Mouse (Mus musculus) intestine, embryonic 15.5 days (tissue): ENCODE data around the gene Tmed1. TPM values are rescaled to one million over a fixed set of nuclear protein-coding genes. Genes with fewer than 3 reads are reported as not detected.
"Not testable (repeated sequence)": the region's sequence is repeated elsewhere in the genome, so short reads cannot be mapped to it uniquely, and the experiment has no call there.

Experiments used
- ATAC-seq: fragments of 200-750 bp; cut with Nextera tagmentation; 2 replicates; pipeline ENCODE4 v1.8.0; 2017; ENCODE audit warnings: moderate TSS enrichment, moderate library complexity
- H3K27ac ChIP-seq: fragments of 300-500 bp; sonication (generic); 2 replicates; pipeline ENCODE4 v1.5.1; 2015; ENCODE audit warnings: mild to moderate bottlenecking, inconsistent platforms
- H3K27me3 ChIP-seq: fragments of 300-500 bp; sonication (generic); replicated peaks from 2 replicates; pipeline ENCODE4 v1.6.1; 2015; ENCODE audit warnings: inconsistent platforms
- H3K36me3 ChIP-seq: fragments of 300-500 bp; sonication (generic); 2 replicates; pipeline ENCODE4 v1.6.1; 2015; ENCODE audit warnings: inconsistent platforms
- H3K4me1 ChIP-seq: fragments of 300-500 bp; sonication (generic); replicated peaks from 2 replicates; pipeline ENCODE4 v1.6.1; 2015; ENCODE audit warnings: inconsistent platforms
- H3K4me2 ChIP-seq: fragments of 300-500 bp; sonication (generic); replicated peaks from 2 replicates; pipeline ENCODE4 v1.6.1; 2015; ENCODE audit warnings: mild to moderate bottlenecking, inconsistent platforms
- H3K4me3 ChIP-seq: fragments of 300-500 bp; sonication (generic); replicated peaks from 2 replicates; pipeline ENCODE4 v1.5.1; 2015; ENCODE audit warnings: inconsistent platforms
- H3K9ac ChIP-seq: fragments of 300-500 bp; sonication (generic); 2 replicates; pipeline ENCODE4 v1.6.1; 2015; ENCODE audit warnings: inconsistent platforms
- H3K9me3 ChIP-seq: fragments of 300-500 bp; sonication (generic); 2 replicates; pipeline ENCODE4 v1.6.1; 2016; ENCODE audit warnings: inconsistent platforms
- WGBS: fragments of 180-500 bp; shearing (Covaris S2); methylation state at CpG from one replicate; pipeline ENCODE4 v1.1.7; 2015; 5-methylcytosine and 5-hydroxymethylcytosine counted together
- polyA plus RNA-seq: library from polyadenylated mRNA; unstranded; fragments of >200 nt; fragmentation: Nextera tagmentation; extraction: Ambion mirVana; gene quantifications from 2 replicates; pipeline ENCODE4 v1.2.1, GENCODE M21; 2015

The Tmed1 gene
- polyA plus RNA-seq, 1 experiment from 2014 or later: 77.7 TPM

GRCm38 (mm10) chr9:21494726-21495125 lies 15.3 kb downstream of the Tmed1 start:
- 80% methylated on average over 9 of the region's 9 CpGs for WGBS

GRCm38 (mm10) chr9:21493907-21494306 lies 16.1 kb downstream of the Tmed1 start:
- Histone ChIP-seq H3K4me1 (no peaks in the 10 kb centered on the region), H3K4me3 (no peak overlapping the region), H3K36me3 (peaks cover 11% of the 10 kb centered on the region), H3K27me3 (no peaks in the 10 kb centered on the region), H3K9ac (no peak overlapping the region), H3K27ac (no peak overlapping the region), H3K9me3 (no peaks in the 10 kb centered on the region), H3K4me2 (no peak overlapping the region)
- no peak for ATAC-seq
- 77% methylated on average over 2 of the region's 2 CpGs for WGBS

More at GRCm38 (mm10) chr9:21494726-21495125, 15.3 kb downstream of the Tmed1 start:
- Histone ChIP-seq H3K4me3 (no peak overlapping the region), H3K4me2 (no peak overlapping the region), H3K27me3 (no peaks in the 10 kb centered on the region), H3K9me3 (no peaks in the 10 kb centered on the region), H3K27ac (no peak overlapping the region), H3K36me3 (peaks cover 13% of the 10 kb centered on the region), H3K4me1 (no peaks in the 10 kb centered on the region), H3K9ac (no peak overlapping the region)
- no peak for ATAC-seq

DNA sequence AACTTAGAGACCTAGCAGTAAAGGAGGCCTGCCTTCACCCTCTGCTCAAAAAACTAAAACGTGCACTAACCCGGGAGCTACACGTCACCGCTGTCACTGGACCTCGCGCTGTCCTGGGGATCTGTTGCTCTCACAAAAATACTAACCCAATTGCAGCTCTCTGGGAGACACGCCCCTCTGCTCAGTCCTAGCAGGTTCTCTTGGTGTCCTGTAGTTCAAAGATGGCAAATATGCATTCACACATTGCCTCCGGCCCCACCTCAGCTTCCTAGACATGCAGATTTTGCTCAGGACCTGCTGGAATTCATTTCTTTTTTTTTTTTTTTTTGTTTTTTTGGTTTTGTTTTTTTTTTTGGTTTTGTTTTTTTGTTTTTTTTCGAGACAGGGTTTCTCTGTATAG lies 19.4 kb downstream of the Tmed1 start:
- Histone ChIP-seq H3K4me3 (no peak overlapping the region), H3K36me3 (peaks cover 11% of the 10 kb centered on the region; the same call in 1 of the 2 replicates), H3K9ac (no peak overlapping the region), H3K4me2 (no peak overlapping the region), H3K27ac (no peak overlapping the region), H3K27me3 (no peaks in the 10 kb centered on the region), H3K9me3 (no peaks in the 10 kb centered on the region), H3K4me1 (no peaks in the 10 kb centered on the region)
- WGBS: 90% methylated on average over 9 of the region's 9 CpGs
- no peak for ATAC-seq

- not testable (repeated sequence) for H3K4me2 ChIP-seq, H3K36me3 ChIP-seq, H3K27ac ChIP-seq, H3K4me1 ChIP-seq, ATAC-seq, H3K27me3 ChIP-seq, H3K9me3 ChIP-seq, H3K4me3 ChIP-seq, H3K9ac ChIP-seq
- 92% methylated on average over 1 of the region's 2 CpGs for WGBS
These were observed 21.8 kb downstream of the Tmed1 start for GRCm38 (mm10) chr9:21488246-21488645.

DNA sequence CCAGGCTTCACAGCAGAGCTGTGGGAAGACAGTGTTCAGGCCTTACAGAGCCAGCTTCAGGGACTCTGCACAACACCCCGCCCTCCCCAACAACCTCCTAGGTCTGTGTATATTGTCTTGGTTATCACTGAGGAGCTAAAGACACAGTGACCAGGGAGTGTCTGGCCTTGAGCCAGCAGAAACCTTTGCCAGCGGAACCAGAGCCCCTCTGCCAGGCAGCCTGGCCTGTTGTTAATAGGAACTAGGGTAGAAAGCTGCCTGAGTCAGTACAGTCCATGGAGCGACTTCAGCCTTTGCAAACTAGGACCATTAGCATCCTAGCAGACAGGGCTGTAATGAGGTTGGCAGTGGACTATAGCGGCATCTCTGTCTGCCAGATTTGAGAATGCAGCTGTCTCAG lies 26.0 kb downstream of the Tmed1 start:
- Histone ChIP-seq H3K27me3 (no peaks in the 10 kb centered on the region), H3K4me1 (no peaks in the 10 kb centered on the region), H3K4me3 (no peak overlapping the region), H3K27ac (no peak overlapping the region), H3K9me3 (no peaks in the 10 kb centered on the region), H3K4me2 (no peak overlapping the region), H3K9ac (no peak overlapping the region), H3K36me3 (peaks cover 21% of the 10 kb centered on the region)
- ATAC-seq: no peak
- 83% methylated on average over 4 of the region's 4 CpGs for WGBS

- no peak for ATAC-seq
- Histone ChIP-seq H3K4me2 (no peak overlapping the region), H3K27me3 (no peaks in the 10 kb centered on the region), H3K9me3 (no peaks in the 10 kb centered on the region), H3K4me1 (no peaks in the 10 kb centered on the region), H3K27ac (no peak overlapping the region), H3K4me3 (no peak overlapping the region), H3K9ac (no peak overlapping the region), H3K36me3 (peaks cover 58% of the 10 kb centered on the region)
- WGBS: 97% methylated on average over 6 of the region's 6 CpGs
These were observed 32.3 kb downstream of the Tmed1 start for GRCm38 (mm10) chr9:21477707-21478106.

DNA sequence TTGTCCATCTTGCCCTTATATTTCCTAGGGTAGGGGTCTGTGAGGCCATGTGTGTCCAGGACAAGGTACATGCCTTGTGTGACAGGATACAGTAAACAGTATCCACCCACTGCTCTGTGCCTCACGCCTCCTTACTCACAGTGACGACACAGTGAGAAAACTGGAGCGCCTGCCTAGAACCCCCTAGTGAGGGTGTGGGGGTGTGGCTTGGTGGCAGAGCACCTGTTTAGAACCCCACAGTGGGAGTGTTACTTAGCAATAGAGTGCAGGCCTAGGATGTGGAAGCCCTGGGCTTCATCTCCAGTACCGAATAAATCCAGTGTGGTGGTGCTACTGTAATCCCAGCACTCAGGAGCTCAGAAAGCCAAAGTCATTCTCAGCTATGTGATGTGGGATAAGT lies 37.1 kb downstream of the Tmed1 start:
- Histone ChIP-seq H3K9me3 (no peaks in the 10 kb centered on the region), H3K4me2 (no peak overlapping the region), H3K9ac (no peak overlapping the region), H3K4me1 (no peaks in the 10 kb centered on the region), H3K27me3 (no peaks in the 10 kb centered on the region), H3K4me3 (no peak overlapping the region), H3K27ac (no peak overlapping the region), H3K36me3 (peaks cover 58% of the 10 kb centered on the region)
- WGBS: 79% methylated on average over 4 of the region's 4 CpGs
- ATAC-seq: no peak

GRCm38 (mm10) chr9:21469032-21470024 lies 40.7 kb downstream of the Tmed1 start:
- Histone ChIP-seq H3K27me3 (no peaks in the 10 kb centered on the region), H3K4me1 (no peaks in the 10 kb centered on the region), H3K9ac (no peak overlapping the region), H3K27ac (no peak overlapping the region), H3K9me3 (no peaks in the 10 kb centered on the region), H3K4me2 (no peak overlapping the region), H3K36me3 (peaks cover 37% of the 10 kb centered on the region), H3K4me3 (no peak overlapping the region)
- WGBS: 82% methylated on average over 20 of the region's 20 CpGs
- ATAC-seq: peak; percentile 45

DNA sequence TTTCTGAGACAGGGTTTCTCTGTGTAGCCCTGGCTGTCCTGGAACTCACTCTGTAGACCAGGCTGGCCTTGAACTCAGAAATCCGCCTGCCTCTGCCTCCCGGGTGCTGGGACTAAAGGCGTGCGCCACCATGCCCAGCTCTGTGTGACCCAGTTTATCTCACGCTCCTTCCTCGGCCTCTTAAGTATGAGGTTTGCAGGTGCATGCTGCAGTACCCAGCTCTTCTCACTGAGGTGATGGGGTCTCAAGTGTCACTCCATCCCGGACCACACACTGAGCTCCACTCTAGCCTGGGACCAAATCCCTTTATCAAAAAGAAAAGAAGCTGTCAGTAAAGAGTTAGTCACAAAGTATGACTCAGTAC lies 45.5 kb downstream of the Tmed1 start:
- not testable (repeated sequence) for ATAC-seq, H3K9me3 ChIP-seq, H3K27me3 ChIP-seq, H3K36me3 ChIP-seq, H3K4me1 ChIP-seq, H3K27ac ChIP-seq, H3K4me2 ChIP-seq, H3K4me3 ChIP-seq, H3K9ac ChIP-seq
- WGBS: 89% methylated on average over 7 of the region's 7 CpGs

GRCm38 (mm10) chr9:21463766-21464564 lies 46.1 kb downstream of the Tmed1 start:
- Histone ChIP-seq H3K4me2 (no peak overlapping the region), H3K36me3 (0 out of 2 replicates have a peak, but pooled peaks cover 6% of the 10 kb centered on the region), H3K9ac (no peak overlapping the region), H3K27ac (no peak overlapping the region), H3K27me3 (no peaks in the 10 kb centered on the region), H3K4me3 (no peak overlapping the region), H3K9me3 (no peaks in the 10 kb centered on the region), H3K4me1 (0 out of 2 replicates have a peak, but pooled peaks cover 6% of the 10 kb centered on the region)
- no peak for ATAC-seq
- 81% methylated on average over 3 of the region's 3 CpGs for WGBS

- Histone ChIP-seq H3K27me3 (no peaks in the 10 kb centered on the region), H3K36me3 (0 out of 2 replicates have a peak, but pooled peaks cover 11% of the 10 kb centered on the region), H3K4me2 (no peak overlapping the region), H3K9ac (no peak overlapping the region), H3K4me1 (0 out of 2 replicates have a peak, but pooled peaks cover 6% of the 10 kb centered on the region), H3K9me3 (no peaks in the 10 kb centered on the region), H3K4me3 (no peak overlapping the region), H3K27ac (0 out of 2 replicates have a peak overlapping the region, but pooled peaks have one; percentile 7)
- ATAC-seq: peak; percentile 57; the same call in 1 of the 2 replicates
- 58% methylated on average over 5 of the region's 5 CpGs for WGBS
These were observed 46.9 kb downstream of the Tmed1 start for GRCm38 (mm10) chr9:21463138-21463590.

DNA sequence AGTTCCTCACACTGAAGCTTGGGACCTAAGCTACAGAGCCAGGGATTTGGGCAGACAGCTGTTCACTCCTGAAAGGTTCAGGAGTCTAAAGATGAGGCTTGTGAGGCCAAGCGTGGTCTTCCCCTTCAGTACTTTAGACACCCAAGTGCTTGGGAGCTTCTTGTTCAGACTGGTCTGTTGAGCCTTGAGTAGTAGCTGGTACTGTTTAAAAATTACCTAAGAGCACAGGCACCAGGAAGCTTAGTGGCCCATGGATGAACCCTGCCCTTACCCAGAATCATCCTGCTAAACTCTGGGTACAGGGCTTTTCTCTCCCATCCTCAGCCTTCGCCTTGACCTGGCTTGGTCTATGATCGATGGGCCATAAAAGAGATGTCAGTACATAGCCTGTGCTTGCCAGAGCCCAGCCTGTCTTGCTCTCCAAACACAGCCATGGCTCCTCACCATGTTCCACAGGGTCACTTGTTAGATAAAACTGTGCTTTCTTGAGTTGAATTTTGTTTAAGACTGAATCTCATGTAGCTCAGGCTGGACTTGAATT lies 49.6 kb downstream of the Tmed1 start:
- Histone ChIP-seq H3K4me3 (no peak overlapping the region), H3K4me1 (0 out of 2 replicates have a peak, but pooled peaks cover 6% of the 10 kb centered on the region), H3K9me3 (no peaks in the 10 kb centered on the region), H3K36me3 (0 out of 2 replicates have a peak, but pooled peaks cover 6% of the 10 kb centered on the region), H3K27me3 (no peaks in the 10 kb centered on the region), H3K4me2 (no peak overlapping the region), H3K27ac (no peak overlapping the region), H3K9ac (no peak overlapping the region)
- WGBS: 81% methylated on average over 3 of the region's 3 CpGs
- no peak for ATAC-seq
